Mouse (Mus musculus): ENCODE results near the gene Sept12. TPM values are rescaled to one million over a fixed set of nuclear protein-coding genes. Genes with fewer than 3 reads are reported as not detected.

Sept12 gene
- polyA plus RNA-seq, 1 experiment: 0.15 TPM

DNA sequence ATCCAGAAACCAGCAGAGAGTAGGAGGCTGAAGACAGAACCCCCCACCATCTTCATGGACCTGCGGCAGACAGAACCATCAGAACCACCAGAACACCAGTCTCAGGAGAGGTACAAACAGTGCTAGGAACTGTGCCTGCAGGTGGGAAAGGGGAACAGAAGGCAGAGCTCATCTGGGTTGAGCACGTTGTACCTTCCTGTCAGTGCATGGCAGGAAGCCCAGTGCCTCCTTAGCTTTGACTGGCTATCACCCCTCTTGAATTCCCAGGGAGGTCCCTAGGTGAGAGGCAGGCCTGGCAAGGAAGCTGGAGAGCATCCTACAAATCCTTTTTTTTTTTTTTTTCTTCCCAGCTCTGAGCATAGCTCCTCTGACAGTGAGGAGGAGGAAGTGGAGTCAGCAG is 21.5 kb downstream of the Sept12 start:
- TF ChIP-seq POLR2A (IDR thresholded peaks at IDR 0.05; ENCODE audit: low read depth, low read length) (no peak), CTCF (IDR thresholded peaks at IDR 0.05; ENCODE audit: extremely low read depth, insufficient read length, insufficient replicate concordance, low read depth, low read length) (no peak)
- H3K27me3 ChIP-seq (ENCODE audit: control insufficient read depth, insufficient read depth, low read length): no peaks in the 10 kb centered on the region
- no peaks in the 10 kb centered on the region for H3K4me1 ChIP-seq (ENCODE audit: control insufficient read depth, insufficient read depth, insufficient read length, low read length)
- H3K27ac ChIP-seq (ENCODE audit: insufficient read depth, low read depth, low read length): no peak overlapping the region
- H3K36me3 ChIP-seq (ENCODE audit: control insufficient read depth, insufficient read depth, low read length): no peaks in the 10 kb centered on the region
- H3K4me3 ChIP-seq (ENCODE audit: low read depth, low read length): no peak overlapping the region
- WGBS: 71% methylated on average over 2 of the region's 2 CpGs

DNA sequence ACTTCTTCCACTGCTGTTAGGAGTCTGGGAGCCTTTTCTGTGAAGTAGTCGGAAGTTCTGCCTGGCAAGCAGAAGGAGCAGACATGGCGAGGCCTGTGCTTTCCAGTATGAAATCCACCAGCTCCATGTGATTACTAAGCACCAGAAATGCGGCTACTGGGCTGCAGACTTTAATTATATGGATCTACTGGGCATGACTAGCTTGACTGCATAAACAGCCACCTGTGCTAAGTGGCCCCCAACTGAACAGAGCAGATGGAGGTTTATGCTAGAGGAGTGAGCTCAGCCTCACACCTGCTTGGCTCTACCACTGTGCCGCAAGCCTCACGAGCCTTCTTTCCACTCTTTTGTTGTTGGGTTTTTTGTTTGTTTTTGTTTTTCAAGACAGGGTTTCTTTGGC is 23.1 kb downstream of the Sept12 start:
- no peaks in the 10 kb centered on the region for H3K36me3 ChIP-seq (ENCODE audit: control insufficient read depth, insufficient read depth, low read length)
- H3K27me3 ChIP-seq (ENCODE audit: control insufficient read depth, insufficient read depth, low read length): no peaks in the 10 kb centered on the region
- H3K4me1 ChIP-seq (ENCODE audit: control insufficient read depth, insufficient read depth, insufficient read length, low read length): no peaks in the 10 kb centered on the region
- 94% methylated on average over 5 of the region's 5 CpGs for WGBS
- TF ChIP-seq POLR2A (IDR thresholded peaks at IDR 0.05; ENCODE audit: low read depth, low read length) (no peak), CTCF (IDR thresholded peaks at IDR 0.05; ENCODE audit: extremely low read depth, insufficient read length, insufficient replicate concordance, low read depth, low read length) (no peak)
- no peak overlapping the region for H3K4me3 ChIP-seq (ENCODE audit: low read depth, low read length)
- no peak overlapping the region for H3K27ac ChIP-seq (ENCODE audit: insufficient read depth, low read depth, low read length)

GRCm38 (mm10) chr16:4971626-4972025 is 26.0 kb downstream of the Sept12 start:
- H3K27ac ChIP-seq (ENCODE audit: insufficient read depth, low read depth, low read length): no peak overlapping the region
- H3K27me3 ChIP-seq (ENCODE audit: control insufficient read depth, insufficient read depth, low read length): no peaks in the 10 kb centered on the region
- no peaks in the 10 kb centered on the region for H3K36me3 ChIP-seq (ENCODE audit: control insufficient read depth, insufficient read depth, low read length)
- no peaks in the 10 kb centered on the region for H3K4me1 ChIP-seq (ENCODE audit: control insufficient read depth, insufficient read depth, insufficient read length, low read length)
- 68% methylated on average over 4 of the region's 4 CpGs for WGBS
- H3K4me3 ChIP-seq (ENCODE audit: low read depth, low read length): no peak overlapping the region
- TF ChIP-seq CTCF (IDR thresholded peaks at IDR 0.05; ENCODE audit: extremely low read depth, insufficient read length, insufficient replicate concordance, low read depth, low read length) (no peak), POLR2A (IDR thresholded peaks at IDR 0.05; ENCODE audit: low read depth, low read length) (no peak)

GRCm38 (mm10) chr16:4969055-4969843 is 28.4 kb downstream of the Sept12 start:
- H3K27ac ChIP-seq (ENCODE audit: insufficient read depth, low read depth, low read length): peak overlapping the region; percentile 30; the same call in 1 of the 2 replicates
- H3K4me3 ChIP-seq (ENCODE audit: low read depth, low read length): no peak overlapping the region
- WGBS: 74% methylated on average over 5 of the region's 5 CpGs
- no peaks in the 10 kb centered on the region for H3K36me3 ChIP-seq (ENCODE audit: control insufficient read depth, insufficient read depth, low read length)
- no peaks in the 10 kb centered on the region for H3K27me3 ChIP-seq (ENCODE audit: control insufficient read depth, insufficient read depth, low read length)
- 0 out of 2 replicates have a peak, but pooled peaks cover 2% of the 10 kb centered on the region for H3K4me1 ChIP-seq (ENCODE audit: control insufficient read depth, insufficient read depth, insufficient read length, low read length)
- TF ChIP-seq POLR2A (IDR thresholded peaks at IDR 0.05; ENCODE audit: low read depth, low read length) (no peak), CTCF (IDR thresholded peaks at IDR 0.05; ENCODE audit: extremely low read depth, insufficient read length, insufficient replicate concordance, low read depth, low read length) (no peak)

DNA sequence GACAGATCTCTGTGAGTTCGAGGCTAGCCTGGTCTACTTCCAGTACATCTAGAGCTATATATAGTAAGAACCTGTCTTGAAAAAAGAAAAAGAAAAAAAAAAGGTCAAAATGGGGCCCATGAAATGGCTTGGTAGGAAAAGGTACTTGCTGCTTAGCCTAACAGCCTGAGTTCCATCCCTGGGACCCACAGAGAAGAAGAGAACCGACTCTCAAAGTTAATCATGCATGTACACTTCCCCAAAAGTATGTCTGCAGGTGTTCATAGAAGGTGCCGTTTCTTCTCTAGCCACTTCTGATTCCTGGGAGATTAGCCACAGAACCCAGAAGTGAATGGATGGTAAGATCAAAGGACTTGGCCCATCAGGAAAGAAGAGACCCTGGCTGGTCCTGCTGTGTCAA is 29.2 kb downstream of the Sept12 start:
- Histone ChIP-seq H3K4me3 (ENCODE audit: low read depth, low read length) (no peak overlapping the region), H3K4me1 (ENCODE audit: control insufficient read depth, insufficient read depth, insufficient read length, low read length) (peaks cover 2% of the 10 kb centered on the region; the same call in 1 of the 2 replicates), H3K27ac (ENCODE audit: insufficient read depth, low read depth, low read length) (no peak overlapping the region), H3K27me3 (ENCODE audit: control insufficient read depth, insufficient read depth, low read length) (no peaks in the 10 kb centered on the region), H3K36me3 (ENCODE audit: control insufficient read depth, insufficient read depth, low read length) (no peaks in the 10 kb centered on the region)
- TF ChIP-seq CTCF (IDR thresholded peaks at IDR 0.05; ENCODE audit: extremely low read depth, insufficient read length, insufficient replicate concordance, low read depth, low read length): no peak
- no peak for TF ChIP-seq POLR2A (IDR thresholded peaks at IDR 0.05; ENCODE audit: low read depth, low read length)
- 78% methylated on average over 3 of the region's 3 CpGs for WGBS

- WGBS: 88% methylated on average over 8 of the region's 8 CpGs
Observed at GRCm38 (mm10) chr16:4965392-4966129, 32.1 kb downstream of the Sept12 start.

More at GRCm38 (mm10) chr16:4965392-4966129, 32.1 kb downstream of the Sept12 start:
- Histone ChIP-seq H3K4me1 (ENCODE audit: control insufficient read depth, insufficient read depth, insufficient read length, low read length) (peaks cover 13% of the 10 kb centered on the region; the same call in 1 of the 2 replicates), H3K4me3 (ENCODE audit: low read depth, low read length) (no peak overlapping the region), H3K27me3 (ENCODE audit: control insufficient read depth, insufficient read depth, low read length) (no peaks in the 10 kb centered on the region), H3K27ac (ENCODE audit: insufficient read depth, low read depth, low read length) (no peak overlapping the region), H3K36me3 (ENCODE audit: control insufficient read depth, insufficient read depth, low read length) (no peaks in the 10 kb centered on the region)
- TF ChIP-seq POLR2A (IDR thresholded peaks at IDR 0.05; ENCODE audit: low read depth, low read length) (no peak), CTCF (IDR thresholded peaks at IDR 0.05; ENCODE audit: extremely low read depth, insufficient read length, insufficient replicate concordance, low read depth, low read length) (no peak)
